Mouse (Mus musculus) hindbrain, embryonic 15.5 days (tissue): Measurements from ENCODE around the gene Cpa1. TPM values are rescaled to one million over a fixed set of nuclear protein-coding genes. Genes with fewer than 3 reads are reported as not detected.

Source experiments
- ATAC-seq: fragments of 200-750 bp; cut with Nextera tagmentation; 2 replicates; pipeline ENCODE4 v1.8.0; 2017; ENCODE audit warnings: low read depth, moderate number of reproducible peaks, moderate TSS enrichment; ENCODE audit not compliant: low FRiP score
- H3K27ac ChIP-seq: fragments of 300-500 bp; sonication (generic); replicated peaks from 2 replicates; pipeline ENCODE4 v1.5.1; 2015; ENCODE audit warnings: mild to moderate bottlenecking, inconsistent platforms
- H3K27me3 ChIP-seq: fragments of 300-500 bp; sonication (generic); 2 replicates; pipeline ENCODE4 v1.6.1; 2015; ENCODE audit warnings: control low read depth, inconsistent platforms
- H3K36me3 ChIP-seq: fragments of 300-500 bp; sonication (generic); 2 replicates; pipeline ENCODE4 v1.6.1; 2015; ENCODE audit warnings: control low read depth, inconsistent platforms
- H3K4me1 ChIP-seq: fragments of 300-500 bp; sonication (generic); replicated peaks from 2 replicates; pipeline ENCODE4 v1.6.1; 2015; ENCODE audit warnings: control low read depth, inconsistent platforms
- H3K4me2 ChIP-seq: fragments of 300-500 bp; sonication (generic); 2 replicates; pipeline ENCODE4 v1.6.1; 2015; ENCODE audit warnings: moderate library complexity, mild to moderate bottlenecking, inconsistent platforms
- H3K4me3 ChIP-seq: fragments of 300-500 bp; sonication (generic); 2 replicates; pipeline ENCODE4 v1.5.1; 2015; ENCODE audit warnings: mild to moderate bottlenecking, inconsistent platforms
- H3K9ac ChIP-seq: fragments of 300-500 bp; sonication (generic); 2 replicates; pipeline ENCODE4 v1.6.1; 2015; ENCODE audit warnings: inconsistent platforms
- H3K9me3 ChIP-seq: fragments of 300-500 bp; sonication (generic); 2 replicates; pipeline ENCODE4 v1.6.1; 2016; ENCODE audit warnings: control low read depth, inconsistent platforms
- WGBS: fragments of 180-500 bp; shearing (Covaris S2); methylation state at CpG from one replicate; pipeline ENCODE4 v1.1.7; 2015; 5-methylcytosine and 5-hydroxymethylcytosine counted together
- polyA plus RNA-seq: library from polyadenylated mRNA; unstranded; fragments of >200 nt; fragmentation: Nextera tagmentation; extraction: Ambion mirVana; gene quantifications from 2 replicates; pipeline ENCODE4 v1.2.1, GENCODE M21; 2015

Cpa1 gene
- polyA plus RNA-seq, 1 experiment from 2014 or later: 0.73 TPM

GRCm38 (mm10) chr6:30628152-30628551 lies 10.9 kb upstream of the Cpa1 start:
- Histone ChIP-seq H3K9me3 (no peaks in the 10 kb centered on the region), H3K4me2 (no peak overlapping the region), H3K4me3 (no peak overlapping the region), H3K27me3 (no peaks in the 10 kb centered on the region), H3K27ac (peak overlapping the region; percentile 62), H3K36me3 (no peaks in the 10 kb centered on the region), H3K9ac (no peak overlapping the region), H3K4me1 (peaks cover 10% of the 10 kb centered on the region)
- ATAC-seq: peak; percentile 65
- WGBS: 27% methylated on average over 6 of the region's 6 CpGs

- Histone ChIP-seq H3K4me3 (no peak overlapping the region), H3K9ac (no peak overlapping the region), H3K4me1 (peaks cover 10% of the 10 kb centered on the region), H3K27ac (no peak overlapping the region), H3K27me3 (no peaks in the 10 kb centered on the region), H3K36me3 (no peaks in the 10 kb centered on the region), H3K4me2 (no peak overlapping the region), H3K9me3 (no peaks in the 10 kb centered on the region)
- ATAC-seq: no peak
- WGBS: 97% methylated on average over 1 of the region's 1 CpGs
Measured at GRCm38 (mm10) chr6:30629989-30630388, 9.0 kb upstream of the Cpa1 start.

- no peaks in the 10 kb centered on the region for H3K27me3 ChIP-seq
- no peak overlapping the region for H3K27ac ChIP-seq
- H3K4me3 ChIP-seq: no peak overlapping the region
- H3K36me3 ChIP-seq: no peaks in the 10 kb centered on the region
- no peak overlapping the region for H3K4me2 ChIP-seq
- H3K9me3 ChIP-seq: no peaks in the 10 kb centered on the region
- H3K9ac ChIP-seq: no peak overlapping the region
- no peak for ATAC-seq
- WGBS: 45% methylated on average over 8 of the region's 8 CpGs
- H3K4me1 ChIP-seq: no peaks in the 10 kb centered on the region
Measured at GRCm38 (mm10) chr6:30635361-30635862, 3.6 kb upstream of the Cpa1 start.

- 36% methylated on average over 4 of the region's 4 CpGs for WGBS
- Histone ChIP-seq H3K36me3 (no peaks in the 10 kb centered on the region), H3K27ac (no peak overlapping the region), H3K9ac (no peak overlapping the region), H3K27me3 (no peaks in the 10 kb centered on the region), H3K4me3 (no peak overlapping the region), H3K4me1 (no peaks in the 10 kb centered on the region), H3K4me2 (no peak overlapping the region), H3K9me3 (no peaks in the 10 kb centered on the region)
- no peak for ATAC-seq
Measured at GRCm38 (mm10) chr6:30636186-30636842, 2.7 kb upstream of the Cpa1 start.

GRCm38 (mm10) chr6:30643694-30644460 lies 4.9 kb downstream of the Cpa1 start:
- no peak for ATAC-seq
- no peaks in the 10 kb centered on the region for H3K4me1 ChIP-seq
- no peak overlapping the region for H3K27ac ChIP-seq
- H3K9ac ChIP-seq: no peak overlapping the region
- H3K4me2 ChIP-seq: no peak overlapping the region
- H3K9me3 ChIP-seq: no peaks in the 10 kb centered on the region
- H3K36me3 ChIP-seq: no peaks in the 10 kb centered on the region
- WGBS: 80% methylated on average over 12 of the region's 12 CpGs
- H3K27me3 ChIP-seq: no peaks in the 10 kb centered on the region
- no peak overlapping the region for H3K4me3 ChIP-seq

GRCm38 (mm10) chr6:30644462-30644861 lies 5.4 kb downstream of the Cpa1 start:
- no peak for ATAC-seq
- Histone ChIP-seq H3K4me3 (no peak overlapping the region), H3K9ac (no peak overlapping the region), H3K9me3 (no peaks in the 10 kb centered on the region), H3K27ac (no peak overlapping the region), H3K36me3 (no peaks in the 10 kb centered on the region), H3K4me1 (peaks cover 2% of the 10 kb centered on the region), H3K4me2 (no peak overlapping the region), H3K27me3 (no peaks in the 10 kb centered on the region)
- 48% methylated on average over 3 of the region's 3 CpGs for WGBS

- Histone ChIP-seq H3K4me2 (no peak overlapping the region), H3K27me3 (no peaks in the 10 kb centered on the region), H3K27ac (no peak overlapping the region), H3K9ac (no peak overlapping the region), H3K4me1 (peaks cover 9% of the 10 kb centered on the region), H3K36me3 (no peaks in the 10 kb centered on the region), H3K4me3 (no peak overlapping the region), H3K9me3 (no peaks in the 10 kb centered on the region)
- 59% methylated on average over 6 of the region's 6 CpGs for WGBS
- no peak for ATAC-seq
Measured at GRCm38 (mm10) chr6:30645379-30645778, 6.4 kb downstream of the Cpa1 start.

- H3K9me3 ChIP-seq: no peaks in the 10 kb centered on the region
- H3K27me3 ChIP-seq: no peaks in the 10 kb centered on the region
- 46% methylated on average over 11 of the region's 11 CpGs for WGBS
- no peaks in the 10 kb centered on the region for H3K36me3 ChIP-seq
- ATAC-seq: no peak
- H3K27ac ChIP-seq: peak overlapping the region; percentile 35; the same call in 1 of the 2 replicates
- H3K4me3 ChIP-seq: no peak overlapping the region
- H3K9ac ChIP-seq: no peak overlapping the region
- H3K4me2 ChIP-seq: no peak overlapping the region
- H3K4me1 ChIP-seq: peaks cover 33% of the 10 kb centered on the region
Measured at GRCm38 (mm10) chr6:30649651-30650296, 10.8 kb downstream of the Cpa1 start.

GRCm38 (mm10) chr6:30652425-30653188 lies 13.6 kb downstream of the Cpa1 start:
- Histone ChIP-seq H3K4me1 (peaks cover 45% of the 10 kb centered on the region), H3K27ac (peak overlapping the region; percentile 74), H3K4me2 (no peak overlapping the region), H3K36me3 (no peaks in the 10 kb centered on the region), H3K27me3 (no peaks in the 10 kb centered on the region), H3K9me3 (no peaks in the 10 kb centered on the region), H3K4me3 (no peak overlapping the region), H3K9ac (no peak overlapping the region)
- WGBS: 52% methylated on average over 9 of the region's 9 CpGs
- no peak for ATAC-seq

- ATAC-seq: no peak
- H3K4me2 ChIP-seq: no peak overlapping the region
- no peaks in the 10 kb centered on the region for H3K9me3 ChIP-seq
- H3K27me3 ChIP-seq: no peaks in the 10 kb centered on the region
- peak overlapping the region; percentile 74 for H3K27ac ChIP-seq
- no peak overlapping the region for H3K9ac ChIP-seq
- WGBS: 71% methylated on average over 6 of the region's 6 CpGs
- H3K4me3 ChIP-seq: no peak overlapping the region
- peaks cover 45% of the 10 kb centered on the region for H3K4me1 ChIP-seq
- no peaks in the 10 kb centered on the region for H3K36me3 ChIP-seq
Measured at GRCm38 (mm10) chr6:30653518-30653917, 14.5 kb downstream of the Cpa1 start.

- Histone ChIP-seq H3K4me2 (no peak overlapping the region), H3K9me3 (no peaks in the 10 kb centered on the region), H3K27ac (peak overlapping the region; percentile 74), H3K4me3 (no peak overlapping the region), H3K36me3 (no peaks in the 10 kb centered on the region), H3K27me3 (no peaks in the 10 kb centered on the region), H3K9ac (no peak overlapping the region), H3K4me1 (peaks cover 44% of the 10 kb centered on the region)
- 27% methylated on average over 6 of the region's 6 CpGs for WGBS
- ATAC-seq: no peak
Measured at GRCm38 (mm10) chr6:30654402-30654859, 15.4 kb downstream of the Cpa1 start.
